Mouse (Mus musculus) activated CD4-positive, CD25-positive, alpha-beta regulatory T cell, adult 9 weeks (primary cell): ENCODE results near the gene Gm49673. TPM values are rescaled to one million over a fixed set of nuclear protein-coding genes. Genes with fewer than 3 reads are reported as not detected.

Experiments
- polyA plus RNA-seq: library from polyadenylated mRNA; unstranded; fragments of 100-300 nt; shearing (Covaris generic); gene quantifications from one replicate; pipeline ENCODE4 v1.2.1, GENCODE M21; 2017

Gene Gm49673
- polyA plus RNA-seq: not detected

DNA sequence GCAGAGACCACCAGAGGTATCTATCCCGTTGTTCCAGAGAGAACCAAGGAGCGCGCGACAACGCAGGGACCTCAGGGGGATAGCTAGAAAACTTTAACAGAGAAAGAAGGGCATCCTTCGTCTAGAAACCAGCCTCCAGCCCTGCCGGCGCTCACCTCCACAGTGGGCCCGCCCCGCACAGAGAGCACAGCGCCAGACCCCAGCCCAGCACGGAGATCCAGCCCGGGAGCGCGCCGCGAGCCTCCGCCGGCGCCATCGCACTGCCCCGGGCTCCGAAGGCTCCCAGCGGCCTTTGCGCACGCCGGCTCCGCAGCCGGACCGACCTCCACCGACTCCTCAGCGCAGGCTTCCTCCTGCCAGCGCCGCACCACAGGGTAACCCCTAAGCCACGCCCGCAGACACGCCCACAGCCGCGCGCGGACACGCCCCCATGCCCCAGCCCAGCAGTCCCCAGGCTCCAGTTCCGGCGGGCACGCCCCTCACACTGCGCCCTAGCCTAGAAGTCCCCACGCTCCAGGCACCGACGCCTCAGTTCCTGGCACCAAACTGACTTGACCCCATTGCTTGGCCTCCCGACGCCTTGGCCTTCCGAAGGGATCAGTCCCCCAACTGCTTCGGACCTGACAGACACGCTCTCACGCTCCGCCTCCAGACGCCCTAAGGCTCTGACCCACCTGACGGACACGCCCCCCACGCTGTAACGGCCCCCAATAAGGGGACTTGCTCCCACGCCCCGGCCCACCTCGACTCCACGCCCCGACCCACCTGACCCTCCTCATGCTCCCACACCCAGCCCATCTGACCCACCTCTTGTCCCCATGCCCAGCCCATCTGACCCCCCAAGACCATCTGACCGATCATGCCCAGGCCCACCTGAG is at the start of gene Gm49673, which contains the start of gene Rnaset2a:
Gene Gm49673, minus strand, starts transcription at position 350 of the 878 bp plus-strand sequence.
Gene Rnaset2a, minus strand, starts transcription at position 659 of the 878 bp plus-strand sequence.

DNA sequence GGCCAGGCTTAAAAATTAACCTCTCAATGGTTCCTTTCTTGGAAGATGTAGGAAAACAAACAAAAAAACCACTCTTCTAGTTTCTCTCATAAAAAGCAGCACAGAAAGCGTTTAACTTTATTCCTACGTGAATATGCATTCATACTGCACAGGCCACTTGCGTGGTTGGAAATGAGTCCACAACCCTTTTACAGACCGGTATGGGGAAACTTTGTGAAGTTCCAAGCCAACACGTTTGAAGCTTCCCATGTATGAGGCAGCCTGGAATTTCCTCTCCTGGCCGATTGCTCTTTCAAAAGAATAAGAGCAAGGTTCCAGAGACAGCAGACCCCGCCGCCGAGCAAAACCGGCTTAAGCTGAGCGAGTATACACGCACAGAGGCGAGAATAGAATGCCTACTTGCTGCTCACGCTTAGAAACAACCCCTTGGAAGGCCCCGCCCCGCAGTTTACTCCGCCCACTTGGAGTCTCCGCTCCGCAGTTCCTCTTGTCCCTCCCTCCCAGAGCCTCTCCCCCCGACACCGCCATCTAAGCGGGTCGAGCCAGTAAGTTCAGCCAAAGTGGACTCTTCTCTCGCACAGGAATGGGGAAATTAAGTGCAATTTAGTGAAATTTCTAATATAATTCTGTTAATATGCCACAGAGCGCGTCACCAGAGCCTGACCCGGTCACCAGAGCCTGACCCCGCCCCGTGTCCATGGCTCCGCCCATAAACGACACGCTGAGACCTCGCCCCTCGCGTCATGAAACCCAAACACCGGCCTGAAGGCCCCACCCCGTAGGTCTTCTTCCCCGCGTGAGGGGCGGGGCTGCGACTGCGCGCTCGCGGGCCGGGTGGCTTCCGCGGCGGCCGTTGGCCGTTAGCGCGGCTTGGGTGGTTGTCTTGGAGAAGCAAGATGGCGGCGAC is 17.4 kb upstream of the Gm49673 start, which contains the start of gene Fgfr1op:
Gene Fgfr1op, plus strand, starts transcription at position 801 of the 907 bp plus-strand sequence.

Other genes with a start within 250 kb of the Gm49673 start
- gene Tagap, start 221.8 kb downstream of the Gm49673 start, polyA plus RNA-seq: 167 TPM
- 28.9 TPM for gene Rsph3a, start 202.2 kb downstream of the Gm49673 start, polyA plus RNA-seq
- 30.3 TPM for gene Rnaset2a, start 309 bp upstream of the Gm49673 start, polyA plus RNA-seq
- 27.2 TPM for gene Fgfr1op, start 17.7 kb upstream of the Gm49673 start, polyA plus RNA-seq
- gene Ccr6, start 88.3 kb upstream of the Gm49673 start, polyA plus RNA-seq: 61.1 TPM
- gene Mpc1, start 135.1 kb upstream of the Gm49673 start, polyA plus RNA-seq: 160 TPM
- gene Sft2d1, start 163.3 kb upstream of the Gm49673 start, polyA plus RNA-seq: 218 TPM
- gene Prr18, start 189.7 kb upstream of the Gm49673 start, polyA plus RNA-seq: not detected
- gene T2, start 208.2 kb upstream of the Gm49673 start, polyA plus RNA-seq: not detected